Mouse (Mus musculus) bone marrow macrophage, adult 2 months (primary cell): ENCODE results near the gene Ankrd27.

Source experiments
- CTCF ChIP-seq: IDR thresholded peaks from 2 replicates; pipeline ENCODE4 v1.5.1; 2012; ENCODE audit warnings: low read depth, mild to moderate bottlenecking, low read length, moderate library complexity
- POLR2A ChIP-seq: IDR thresholded peaks from 2 replicates; pipeline ENCODE4 v1.6.1; 2012; ENCODE audit warnings: mild to moderate bottlenecking, low read depth, low read length, borderline replicate concordance

DNA sequence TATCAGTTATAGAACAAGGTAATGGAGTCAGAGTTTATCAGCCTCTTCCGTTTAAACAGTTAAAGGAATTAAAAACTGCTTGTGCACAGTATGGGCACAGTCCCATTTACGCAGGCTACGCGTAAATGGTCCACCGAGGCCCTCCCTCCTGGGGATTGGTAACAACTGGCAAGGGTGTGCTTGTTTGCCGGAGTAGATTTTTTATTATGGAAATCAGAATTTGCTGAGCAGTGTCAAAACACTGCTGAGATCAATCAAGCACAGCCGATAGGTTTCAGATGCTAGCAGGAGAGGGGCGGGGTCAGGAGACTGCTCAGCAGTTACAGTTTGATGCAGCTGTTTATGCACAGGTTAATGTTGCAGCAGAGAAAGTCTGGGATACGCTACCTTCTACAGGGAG, 102.2 kb downstream of the Ankrd27 start:
- no peak for TF ChIP-seq CTCF
- TF ChIP-seq POLR2A: no peak
